Mouse (Mus musculus) G1E (cell line): Measurements from ENCODE around the gene Pa2g4. TPM values are rescaled to one million over a fixed set of nuclear protein-coding genes. Genes with fewer than 3 reads are reported as not detected.
"Not testable (repeated sequence)": the region's sequence is repeated elsewhere in the genome, so short reads cannot be mapped to it uniquely, and the experiment has no call there.

ENCODE experiments used
- ATAC-seq: 2 replicates; pipeline ENCODE4 v1.8.0; 2016; ENCODE audit warnings: mild to moderate bottlenecking; ENCODE audit not compliant: insufficient number of reproducible peaks, poor library complexity, low FRiP score, severe bottlenecking; ENCODE audit errors: extremely low read depth
- DNase-seq: peaks from one replicate; pipeline ENCODE4 v3.0.0; 2012; ENCODE audit warnings: low spot score
- H3K27me3 ChIP-seq: 2 replicates; pipeline ENCODE4 v1.6.1; 2012; ENCODE audit warnings: mild to moderate bottlenecking, low read length, inconsistent platforms; ENCODE audit not compliant: insufficient read depth
- H3K36me3 ChIP-seq: replicated peaks from 2 replicates; pipeline ENCODE3; 2012; ENCODE audit warnings: mild to moderate bottlenecking, inconsistent platforms
- H3K4me1 ChIP-seq: 2 replicates; pipeline ENCODE4 v1.6.1; 2012; ENCODE audit warnings: low read depth, low read length, inconsistent platforms, mixed read lengths; ENCODE audit not compliant: insufficient read depth
- H3K4me3 ChIP-seq: 2 replicates; pipeline ENCODE4 v1.5.1; 2012; ENCODE audit warnings: low read depth, mild to moderate bottlenecking, inconsistent platforms, low read length, moderate library complexity, mixed read lengths
- H3K9me3 ChIP-seq: replicated peaks from 2 replicates; pipeline ENCODE4 v1.6.1; 2012; ENCODE audit warnings: inconsistent platforms
- CTCF ChIP-seq: IDR thresholded peaks from 2 replicates; pipeline ENCODE4 v1.5.1; 2012; ENCODE audit warnings: low read depth, low read length, inconsistent platforms, mixed read lengths
- GATA1 ChIP-seq: IDR thresholded peaks from 2 replicates; pipeline ENCODE4 v1.6.1; 2012; ENCODE audit warnings: borderline replicate concordance, low read length, inconsistent platforms, mixed read lengths
- GATA2 ChIP-seq: IDR thresholded peaks from 2 replicates; pipeline ENCODE4 v1.6.1; 2012; ENCODE audit warnings: low read depth, low read length, inconsistent platforms, borderline replicate concordance
- POLR2AphosphoS5 ChIP-seq: IDR thresholded peaks from 2 replicates; pipeline ENCODE4 v1.6.1; 2012; ENCODE audit warnings: low read depth, low read length, inconsistent platforms; ENCODE audit not compliant: insufficient replicate concordance
- TAL1 ChIP-seq: conservative IDR thresholded peaks from 2 replicates; pipeline ENCODE4 v1.6.1; 2012; ENCODE audit warnings: low read depth, low read length, inconsistent platforms, mixed read lengths
- polyA plus RNA-seq: library from polyadenylated mRNA; stranded (reverse); fragments of >175 nt; gene quantifications from 2 replicates; pipeline ENCODE4 v1.2.3, GENCODE M21; 2012
- total RNA-seq, 2 experiments: library from RNA; stranded (forward) in 1 of 2; stranded (reverse) in 1 of 2; fragments of 200-1000 nt in 1 of 2; fragments of >200 nt in 1 of 2; fragmentation: Nextera tagmentation in 1 of 2; gene quantifications; 2 replicates each; pipeline ENCODE4 v1.2.3; 2014 to 2017

Gene Pa2g4
- total RNA-seq (2014; fragmentation: Nextera tagmentation) = 692 and 813 TPM in 2 replicates
- total RNA-seq (2017) = 212 and 245 TPM in 2 replicates
- polyA plus RNA-seq = 659 and 767 TPM in 2 replicates

GRCm38 (mm10) chr10:128565788-128566531 is at the start of gene Pa2g4:
Gene Pa2g4, minus strand, starts transcription at chr10:128565987.
- Histone ChIP-seq H3K4me3 (peak within 1 kb of the TSS; percentile 98), H3K4me1 (peaks cover 28% of the 10 kb centered on the region), H3K36me3 (peaks cover 37% of the 10 kb centered on the region), H3K9me3 (no peaks in the 10 kb centered on the region), H3K27me3 (peaks cover 19% of the 10 kb centered on the region)
- peak; percentile 97 for DNase-seq
- TF ChIP-seq GATA2 (no peak), TAL1 (no peak), CTCF (no peak), POLR2AphosphoS5 (no peak), GATA1 (no peak)
- ATAC-seq = peak; percentile 93

GRCm38 (mm10) chr10:128614934-128615333 is 49.1 kb upstream of the Pa2g4 start:
- TF ChIP-seq TAL1 (no peak), POLR2AphosphoS5 (no peak), GATA2 (no peak), GATA1 (no peak), CTCF (no peak)
- no peaks in the 10 kb centered on the region for H3K36me3 ChIP-seq
- H3K4me3 ChIP-seq = no peak overlapping the region
- no peaks in the 10 kb centered on the region for H3K9me3 ChIP-seq
- peaks cover 27% of the 10 kb centered on the region for H3K4me1 ChIP-seq
- no peak for DNase-seq
- no peak for ATAC-seq
- H3K27me3 ChIP-seq = peaks cover 12% of the 10 kb centered on the region; the same call in 1 of the 2 replicates

GRCm38 (mm10) chr10:128613820-128614219 is 48.0 kb upstream of the Pa2g4 start:
- not testable (repeated sequence) for H3K9me3 ChIP-seq, H3K36me3 ChIP-seq, ATAC-seq, DNase-seq, H3K4me3 ChIP-seq
- peaks cover 12% of the 10 kb centered on the region; the same call in 1 of the 2 replicates for H3K27me3 ChIP-seq
- peaks cover 27% of the 10 kb centered on the region for H3K4me1 ChIP-seq

GRCm38 (mm10) chr10:128613154-128613440 is 47.3 kb upstream of the Pa2g4 start:
- no peaks in the 10 kb centered on the region for H3K36me3 ChIP-seq
- no peak for DNase-seq
- H3K4me1 ChIP-seq = peaks cover 27% of the 10 kb centered on the region
- H3K9me3 ChIP-seq = no peaks in the 10 kb centered on the region
- ATAC-seq = no peak
- H3K27me3 ChIP-seq = peaks cover 12% of the 10 kb centered on the region; the same call in 1 of the 2 replicates
- no peak overlapping the region for H3K4me3 ChIP-seq
- no peak for TF ChIP-seq TAL1

- Histone ChIP-seq H3K36me3 (no peaks in the 10 kb centered on the region), H3K9me3 (no peaks in the 10 kb centered on the region), H3K4me3 (no peak overlapping the region), H3K4me1 (peaks cover 27% of the 10 kb centered on the region), H3K27me3 (peaks cover 12% of the 10 kb centered on the region; the same call in 1 of the 2 replicates)
- DNase-seq = peak; percentile 56
- TF ChIP-seq GATA1 (no peak), POLR2AphosphoS5 (no peak), GATA2 (no peak), CTCF (peak; percentile 86)
- peak; percentile 66; the same call in 1 of the 2 replicates for ATAC-seq
Observed at GRCm38 (mm10) chr10:128612433-128613153, 46.8 kb upstream of the Pa2g4 start.

- Histone ChIP-seq H3K9me3 (no peaks in the 10 kb centered on the region), H3K4me3 (no peak overlapping the region), H3K36me3 (no peaks in the 10 kb centered on the region), H3K4me1 (peaks cover 28% of the 10 kb centered on the region), H3K27me3 (no peaks in the 10 kb centered on the region)
- DNase-seq (no peak), ATAC-seq (no peak)
- TF ChIP-seq GATA2 (no peak), GATA1 (no peak), TAL1 (no peak), CTCF (no peak), POLR2AphosphoS5 (no peak)
Observed at GRCm38 (mm10) chr10:128606483-128606882, 40.7 kb upstream of the Pa2g4 start.
